Mouse (Mus musculus) layer of hippocampus, postnatal 25 days (tissue): ENCODE data around the gene Mss51. TPM values are rescaled to one million over a fixed set of nuclear protein-coding genes. Genes with fewer than 3 reads are reported as not detected.

Experiments
- DNase-seq, 2 experiments: peaks; one replicate each; pipeline ENCODE4 v3.0.0; 2022; ENCODE audit warnings: mixed read lengths in 2 of 2, low spot score in 1 of 2; ENCODE audit errors: extremely low spot score in 1 of 2
- total RNA-seq, 2 experiments: library from RNA; stranded (reverse); gene quantifications; 2 replicates each; pipeline ENCODE4 v1.2.3; 2021

Mss51 gene
- total RNA-seq, 2 experiments from 2014 or later: 0.66 to 0.85 TPM

DNA sequence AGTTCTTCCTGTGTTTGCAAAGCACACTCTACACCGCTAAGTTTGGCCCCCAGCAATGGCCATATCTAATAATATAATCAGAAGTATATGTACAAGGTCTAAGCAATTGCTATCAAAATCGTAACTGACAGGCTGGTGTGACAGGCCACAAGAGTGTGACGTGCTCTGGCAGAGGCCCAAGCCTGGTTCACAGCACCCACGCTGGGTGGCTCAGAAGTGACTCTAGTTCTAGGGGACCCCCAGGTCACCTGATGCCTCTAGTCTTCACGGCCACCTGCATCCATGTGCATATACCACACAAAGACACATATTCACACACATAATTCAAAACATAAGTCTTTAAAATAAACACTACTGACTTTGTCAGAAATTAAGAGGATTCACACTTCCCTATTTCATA, 43.8 kb downstream of the Mss51 start:
- DNase-seq: no peak

DNA sequence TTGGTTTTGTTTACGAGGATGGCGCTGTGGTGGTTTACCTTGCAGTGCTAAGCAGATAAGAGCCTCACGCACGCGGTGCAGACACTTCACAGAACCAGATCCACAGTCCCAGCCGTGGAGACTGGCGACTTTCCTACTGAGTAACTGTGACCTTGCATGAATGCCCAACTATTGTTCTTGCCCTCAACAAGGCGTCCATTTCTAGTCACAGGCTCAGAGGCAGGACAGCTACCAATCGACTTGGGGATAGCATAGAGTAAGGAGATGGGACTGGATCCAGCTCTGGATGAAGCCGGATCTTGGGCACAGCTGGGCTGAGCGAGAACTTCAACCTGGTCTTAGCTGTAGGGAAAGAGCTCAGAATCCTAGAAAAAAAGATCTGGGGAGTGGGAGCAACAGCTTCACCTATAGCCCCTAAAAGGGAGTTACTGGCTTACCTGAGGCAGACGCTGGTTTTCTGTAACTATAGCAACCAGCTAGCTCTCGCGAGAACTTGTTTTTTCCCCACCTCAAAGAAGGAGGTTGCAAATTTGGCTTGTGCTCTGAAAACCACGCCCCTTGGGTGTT, 44.9 kb downstream of the Mss51 start, which contains the start of gene Cfap70:
Gene Cfap70 (minus strand): TSS at position 462 of the 567 bp plus-strand sequence.
- DNase-seq: peak in 1 of 2 experiments; percentile 30

DNA sequence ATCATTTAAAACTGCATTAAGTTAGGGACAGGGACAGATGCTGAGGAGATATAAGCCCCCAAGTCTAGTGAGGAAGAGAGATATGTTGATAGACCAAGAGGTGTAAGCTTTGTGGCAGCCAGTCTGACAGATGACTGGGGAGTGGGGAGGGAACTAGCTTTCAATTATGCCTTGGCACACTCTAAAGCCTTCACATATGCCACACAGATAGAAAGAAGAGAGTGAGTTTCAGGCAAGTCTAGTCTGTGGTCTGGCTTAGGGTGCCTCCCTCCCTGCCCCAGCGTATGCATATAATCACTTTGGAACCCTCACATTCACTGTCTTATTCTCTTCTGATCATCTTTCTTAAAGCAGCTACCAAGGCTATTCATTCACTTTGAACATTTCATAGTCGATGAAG, 45.4 kb downstream of the Mss51 start:
- no peak for DNase-seq

DNA sequence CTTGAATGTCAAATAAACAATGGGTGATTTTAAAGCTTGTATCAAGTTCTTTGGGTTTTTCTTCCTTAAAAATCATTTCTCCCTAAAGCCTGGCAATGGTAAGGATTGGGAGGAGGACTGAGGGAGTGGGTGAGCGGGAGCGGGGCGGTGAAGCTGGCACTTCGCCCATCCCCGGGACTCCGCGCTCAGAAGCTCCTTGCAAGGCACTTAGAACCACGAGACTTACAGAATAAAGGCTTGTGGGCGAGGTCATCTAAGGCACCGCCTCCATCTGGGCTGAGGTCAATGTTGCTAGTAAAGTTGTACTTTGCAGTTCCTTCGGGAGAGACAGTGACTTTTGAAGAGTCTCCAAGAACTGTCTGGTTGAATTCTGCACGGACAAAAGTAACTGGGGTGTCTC, 49.5 kb downstream of the Mss51 start:
- DNase-seq: peak in 1 of 2 experiments; percentile 16

DNA sequence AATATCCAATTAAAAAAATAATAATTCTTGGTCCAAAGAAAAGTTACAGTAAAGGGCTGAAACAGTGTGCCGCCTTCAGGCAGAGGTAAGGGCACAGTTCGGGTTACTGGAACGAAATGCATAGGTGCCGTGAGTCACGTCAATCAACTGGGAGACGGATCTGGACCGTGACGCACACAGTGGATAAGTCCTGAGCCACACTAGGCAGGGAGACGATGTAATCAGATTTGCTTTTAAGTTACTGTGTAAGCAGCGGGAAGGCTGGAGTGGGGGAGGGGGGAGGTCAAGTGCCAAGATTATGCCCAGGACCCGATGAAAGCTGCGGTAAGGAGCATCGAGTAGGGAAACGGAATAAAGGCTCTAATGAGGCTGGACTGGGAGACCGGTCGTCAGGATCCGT, 54.4 kb downstream of the Mss51 start:
- no peak for DNase-seq

DNA sequence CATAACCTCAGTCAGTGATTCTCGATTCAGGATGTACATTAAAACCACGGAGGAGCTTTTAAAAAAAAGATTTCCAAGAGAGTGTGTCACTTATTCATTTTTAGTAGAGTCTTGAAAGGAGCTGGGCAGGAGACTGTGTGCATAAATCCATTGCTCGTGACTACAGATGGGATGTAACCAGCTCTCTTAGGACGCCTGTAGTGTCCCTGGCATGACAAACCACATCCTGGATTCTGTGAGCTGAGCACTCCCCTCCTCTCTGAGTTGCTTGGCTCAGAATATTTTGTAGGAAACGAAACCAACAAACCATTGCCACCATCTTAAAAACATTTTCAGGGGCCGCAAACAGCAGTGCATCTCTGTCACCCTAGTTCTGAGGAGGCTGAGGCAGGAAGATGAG, 59.7 kb downstream of the Mss51 start:
- DNase-seq: no peak

Other genes starting within 250 kb of the Mss51 start
- gene Kcnk16, start 227.7 kb downstream of the Mss51 start, total RNA-seq: not detected
- 10 to 100 TPM; 21.9 to 25.1 TPM for gene Nudt13, start 202.2 kb downstream of the Mss51 start, total RNA-seq
- 10 to 100 TPM; 31.1 to 34.4 TPM for gene Ecd, start 148.8 kb downstream of the Mss51 start, total RNA-seq
- 10 to 100 TPM; 42.4 to 51.7 TPM for gene Fam149b, start 148.7 kb downstream of the Mss51 start, total RNA-seq
- 10 to 100 TPM; 25.2 to 27.4 TPM for gene Dnajc9, start 108.0 kb downstream of the Mss51 start, total RNA-seq
- gene Mrps16, start 103.3 kb downstream of the Mss51 start, total RNA-seq: 10 to 100 TPM; 34.0 to 36.4 TPM
- gene Cfap70, start 44.7 kb downstream of the Mss51 start, total RNA-seq: under 1 TPM; 0.62 to 0.82 TPM
- 10 to 100 TPM; 54.9 to 57.1 TPM for gene Anxa7, start 16.8 kb downstream of the Mss51 start, total RNA-seq
- 100 to 1,000 TPM; 319 to 324 TPM for gene Ppp3cb, start 49.7 kb upstream of the Mss51 start, total RNA-seq
- gene Usp54, start 144.2 kb upstream of the Mss51 start, total RNA-seq: 10 to 100 TPM; 42.6 to 50.8 TPM
- not detected for gene Myoz1, start 159.6 kb upstream of the Mss51 start, total RNA-seq
- under 1 TPM; 0.12 to 0.22 TPM for gene Synpo2l, start 171.5 kb upstream of the Mss51 start, total RNA-seq
- gene Sec24c, start 177.4 kb upstream of the Mss51 start, total RNA-seq: 100 to 1,000 TPM in 1 of 2 experiments, 10 to 100 TPM in 1; 99.6 to 110 TPM
- gene Fut11, start 198.1 kb upstream of the Mss51 start, total RNA-seq: 10 to 100 TPM; 15.6 to 16.0 TPM
- gene Chchd1, start 206.1 kb upstream of the Mss51 start, total RNA-seq: 10 to 100 TPM; 47.3 to 50.3 TPM
- gene Zswim8, start 210.7 kb upstream of the Mss51 start, total RNA-seq: 100 to 1,000 TPM; 151 to 180 TPM
- 10 to 100 TPM; 15.3 to 19.3 TPM for gene Ndst2, start 237.7 kb upstream of the Mss51 start, total RNA-seq